Mouse (Mus musculus): ENCODE data around the gene Zdhhc19. TPM values are rescaled to one million over a fixed set of nuclear protein-coding genes. Genes with fewer than 3 reads are reported as not detected.

Zdhhc19 gene
- polyA plus RNA-seq, 1 experiment = not detected

DNA sequence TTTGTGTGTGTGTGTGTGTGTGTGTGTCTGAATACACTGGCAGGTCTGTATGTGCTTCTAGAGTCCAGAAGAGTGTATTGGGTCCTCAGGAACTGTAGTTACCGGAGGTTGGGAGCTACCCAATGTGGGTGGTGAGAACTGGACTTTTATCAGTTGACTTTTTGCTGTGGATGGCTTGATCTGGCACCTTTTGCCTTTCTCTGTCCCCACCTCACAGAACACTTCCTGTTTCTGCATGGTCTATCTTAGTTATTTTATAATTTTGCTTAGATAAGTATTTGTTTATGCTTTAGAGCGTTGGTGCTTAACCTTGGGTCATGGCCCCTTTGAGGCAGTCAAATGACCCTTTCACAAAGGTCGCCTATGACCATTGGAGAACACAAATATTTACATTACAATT is 47.4 kb downstream of the Zdhhc19 start:
- no peaks in the 10 kb centered on the region for H3K27me3 ChIP-seq (ENCODE audit: control insufficient read depth, insufficient read depth, low read length)
- no peak for DNase-seq
- H3K27ac ChIP-seq (ENCODE audit: control insufficient read depth, insufficient read depth, low read length) = no peak overlapping the region
- H3K4me3 ChIP-seq (ENCODE audit: control insufficient read depth, insufficient read depth, low read length) = no peak overlapping the region
- 91% methylated on average over 3 of the region's 3 CpGs for WGBS
- no peaks in the 10 kb centered on the region for H3K36me3 ChIP-seq (ENCODE audit: control insufficient read depth, insufficient read depth, low read length)
- H3K4me1 ChIP-seq (replicated peaks; ENCODE audit: control insufficient read depth, insufficient read depth, low read length) = peaks cover 13% of the 10 kb centered on the region
- no peak for TF ChIP-seq POLR2A (IDR thresholded peaks at IDR 0.05; ENCODE audit: control insufficient read depth, extremely low read depth, insufficient read depth, low read length, poor library complexity)
- TF ChIP-seq CTCF (IDR thresholded peaks at IDR 0.05; ENCODE audit: borderline replicate concordance, control insufficient read depth, extremely low read depth, insufficient read depth, low read length, poor library complexity) = no peak

DNA sequence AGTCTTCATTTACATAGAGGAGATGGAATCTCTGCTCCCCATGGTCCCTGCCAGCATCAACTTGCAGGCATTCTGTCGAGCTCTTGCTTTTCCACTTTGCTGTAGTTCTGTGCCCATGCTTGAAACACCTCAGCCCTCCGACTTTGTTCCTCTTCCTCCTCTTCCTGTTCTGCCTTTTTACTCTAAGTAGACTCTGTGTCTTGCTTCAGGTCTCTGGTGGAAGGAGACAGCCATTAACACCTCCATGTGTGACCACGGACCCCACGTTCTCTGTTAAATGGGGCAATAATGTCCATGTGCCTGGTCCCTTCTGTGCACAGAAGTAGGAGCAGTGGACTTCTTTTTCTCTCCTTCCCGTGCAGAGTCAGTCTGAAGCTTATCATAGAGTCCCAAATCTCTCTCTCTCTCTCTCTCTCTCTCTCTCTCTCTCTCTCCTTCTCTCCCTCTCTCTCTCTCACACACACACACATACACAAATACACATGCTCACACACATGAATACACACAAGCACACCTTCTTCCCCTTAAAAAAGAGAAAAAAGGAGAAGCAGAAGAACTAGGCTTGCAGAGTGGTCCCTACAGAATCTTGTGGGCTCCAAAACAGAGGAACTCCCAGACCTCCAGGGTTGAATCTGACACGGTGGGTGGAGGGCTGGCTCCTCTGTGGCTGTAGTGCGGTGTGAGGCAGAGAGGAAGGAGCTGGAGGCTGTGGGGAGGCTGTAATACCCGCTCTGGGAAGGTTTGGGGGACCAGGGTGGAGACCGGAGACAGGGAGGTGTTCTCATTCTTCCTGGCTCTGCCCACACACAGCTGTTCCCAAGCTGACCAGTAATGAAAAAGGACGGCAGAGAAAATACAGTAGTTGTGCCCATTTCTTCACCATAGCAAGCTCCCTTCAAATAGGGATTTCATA is 51.3 kb downstream of the Zdhhc19 start:
- no peaks in the 10 kb centered on the region for H3K27me3 ChIP-seq (ENCODE audit: control insufficient read depth, insufficient read depth, low read length)
- H3K36me3 ChIP-seq (ENCODE audit: control insufficient read depth, insufficient read depth, low read length) = no peaks in the 10 kb centered on the region
- no peak overlapping the region for H3K27ac ChIP-seq (ENCODE audit: control insufficient read depth, insufficient read depth, low read length)
- H3K4me3 ChIP-seq (ENCODE audit: control insufficient read depth, insufficient read depth, low read length) = no peak overlapping the region
- H3K4me1 ChIP-seq (replicated peaks; ENCODE audit: control insufficient read depth, insufficient read depth, low read length) = peaks cover 22% of the 10 kb centered on the region
- TF ChIP-seq POLR2A (IDR thresholded peaks at IDR 0.05; ENCODE audit: control insufficient read depth, extremely low read depth, insufficient read depth, low read length, poor library complexity) (no peak), CTCF (IDR thresholded peaks at IDR 0.05; ENCODE audit: borderline replicate concordance, control insufficient read depth, extremely low read depth, insufficient read depth, low read length, poor library complexity) (no peak)
- 9% methylated on average over 10 of the region's 10 CpGs for WGBS
- no peak for DNase-seq

GRCm38 (mm10) chr16:32550084-32550483 is 54.0 kb downstream of the Zdhhc19 start:
- Histone ChIP-seq H3K36me3 (ENCODE audit: control insufficient read depth, insufficient read depth, low read length) (no peaks in the 10 kb centered on the region), H3K27me3 (ENCODE audit: control insufficient read depth, insufficient read depth, low read length) (no peaks in the 10 kb centered on the region), H3K4me3 (ENCODE audit: control insufficient read depth, insufficient read depth, low read length) (no peak overlapping the region), H3K4me1 (replicated peaks; ENCODE audit: control insufficient read depth, insufficient read depth, low read length) (peaks cover 22% of the 10 kb centered on the region), H3K27ac (ENCODE audit: control insufficient read depth, insufficient read depth, low read length) (no peak overlapping the region)
- DNase-seq = no peak
- TF ChIP-seq CTCF (IDR thresholded peaks at IDR 0.05; ENCODE audit: borderline replicate concordance, control insufficient read depth, extremely low read depth, insufficient read depth, low read length, poor library complexity) (no peak), POLR2A (IDR thresholded peaks at IDR 0.05; ENCODE audit: control insufficient read depth, extremely low read depth, insufficient read depth, low read length, poor library complexity) (no peak)
- 17% methylated on average over 4 of the region's 4 CpGs for WGBS

DNA sequence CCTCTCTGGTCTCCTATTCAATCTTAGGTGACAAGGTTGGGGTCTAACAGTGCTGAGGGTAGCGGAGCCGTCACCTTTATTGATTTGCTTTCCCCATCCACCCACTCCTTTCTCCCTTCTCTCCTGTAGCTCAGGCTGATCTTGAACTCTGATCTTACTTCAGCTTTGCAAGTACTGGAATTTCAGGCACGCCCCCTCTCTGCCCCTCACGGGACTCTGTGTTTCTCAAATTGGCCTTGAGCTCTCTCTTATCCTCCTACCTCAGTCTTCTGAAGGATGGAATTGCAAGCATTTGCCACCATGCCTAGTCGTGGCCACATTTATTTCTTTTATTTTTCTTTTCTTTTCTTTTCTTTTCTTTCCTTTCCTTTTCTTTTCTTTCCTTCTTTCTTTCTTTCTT is 54.4 kb downstream of the Zdhhc19 start:
- H3K4me1 ChIP-seq (replicated peaks; ENCODE audit: control insufficient read depth, insufficient read depth, low read length) = peaks cover 22% of the 10 kb centered on the region
- 78% methylated on average over 5 of the region's 5 CpGs for WGBS
- no peaks in the 10 kb centered on the region for H3K36me3 ChIP-seq (ENCODE audit: control insufficient read depth, insufficient read depth, low read length)
- no peak overlapping the region for H3K27ac ChIP-seq (ENCODE audit: control insufficient read depth, insufficient read depth, low read length)
- H3K4me3 ChIP-seq (ENCODE audit: control insufficient read depth, insufficient read depth, low read length) = no peak overlapping the region
- H3K27me3 ChIP-seq (ENCODE audit: control insufficient read depth, insufficient read depth, low read length) = no peaks in the 10 kb centered on the region
- no peak for DNase-seq
- no peak for TF ChIP-seq CTCF (IDR thresholded peaks at IDR 0.05; ENCODE audit: borderline replicate concordance, control insufficient read depth, extremely low read depth, insufficient read depth, low read length, poor library complexity)
- no peak for TF ChIP-seq POLR2A (IDR thresholded peaks at IDR 0.05; ENCODE audit: control insufficient read depth, extremely low read depth, insufficient read depth, low read length, poor library complexity)

DNA sequence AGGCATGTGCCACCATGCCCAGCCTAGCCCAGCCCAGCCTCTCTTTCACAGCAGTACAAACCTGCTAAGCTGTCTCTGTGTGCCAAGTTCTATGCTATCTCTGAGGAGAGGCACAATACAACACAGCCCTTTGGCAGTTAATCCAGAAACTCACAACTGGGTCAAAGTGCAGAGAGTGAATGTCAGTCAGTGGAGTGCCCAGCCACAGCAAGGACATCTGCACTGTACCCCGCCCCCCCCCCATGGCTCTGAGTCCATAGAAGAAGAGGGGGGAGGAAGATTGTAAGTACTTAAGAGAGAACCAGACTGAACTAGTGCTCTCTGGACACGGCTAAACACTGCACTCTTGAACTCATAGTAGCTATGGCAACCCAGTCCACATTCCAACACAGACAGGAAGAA is 55.3 kb downstream of the Zdhhc19 start:
- Histone ChIP-seq H3K4me1 (replicated peaks; ENCODE audit: control insufficient read depth, insufficient read depth, low read length) (peaks cover 22% of the 10 kb centered on the region), H3K36me3 (ENCODE audit: control insufficient read depth, insufficient read depth, low read length) (no peaks in the 10 kb centered on the region), H3K27ac (ENCODE audit: control insufficient read depth, insufficient read depth, low read length) (no peak overlapping the region), H3K4me3 (ENCODE audit: control insufficient read depth, insufficient read depth, low read length) (no peak overlapping the region), H3K27me3 (ENCODE audit: control insufficient read depth, insufficient read depth, low read length) (no peaks in the 10 kb centered on the region)
- DNase-seq = no peak
- TF ChIP-seq POLR2A (IDR thresholded peaks at IDR 0.05; ENCODE audit: control insufficient read depth, extremely low read depth, insufficient read depth, low read length, poor library complexity) = no peak
- TF ChIP-seq CTCF (IDR thresholded peaks at IDR 0.05; ENCODE audit: borderline replicate concordance, control insufficient read depth, extremely low read depth, insufficient read depth, low read length, poor library complexity) = no peak
- WGBS = 54% methylated on average over 2 of the region's 2 CpGs

DNA sequence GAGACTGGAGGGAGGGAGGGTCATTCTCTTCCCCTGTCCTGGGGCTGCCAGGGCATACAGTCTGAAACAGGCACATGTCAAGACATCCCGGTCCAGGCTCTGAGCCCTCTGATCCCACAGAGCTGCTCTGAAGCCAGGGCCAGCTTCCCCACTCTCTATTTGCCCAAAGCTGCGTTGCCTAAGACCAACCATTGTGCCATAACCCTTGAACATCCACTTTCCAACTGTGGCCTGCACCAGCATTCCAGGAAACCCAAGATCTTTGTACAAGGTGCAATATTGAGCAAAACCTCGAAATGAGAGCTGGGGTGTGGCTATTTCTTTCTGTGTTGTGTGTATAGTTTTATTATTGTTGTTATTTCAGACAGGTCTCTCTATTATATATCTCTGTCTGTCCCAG is 59.5 kb downstream of the Zdhhc19 start:
- 80% methylated on average over 3 of the region's 3 CpGs for WGBS
- TF ChIP-seq POLR2A (IDR thresholded peaks at IDR 0.05; ENCODE audit: control insufficient read depth, extremely low read depth, insufficient read depth, low read length, poor library complexity) = no peak
- TF ChIP-seq CTCF (IDR thresholded peaks at IDR 0.05; ENCODE audit: borderline replicate concordance, control insufficient read depth, extremely low read depth, insufficient read depth, low read length, poor library complexity) = no peak
- Histone ChIP-seq H3K27ac (ENCODE audit: control insufficient read depth, insufficient read depth, low read length) (no peak overlapping the region), H3K36me3 (ENCODE audit: control insufficient read depth, insufficient read depth, low read length) (no peaks in the 10 kb centered on the region), H3K27me3 (ENCODE audit: control insufficient read depth, insufficient read depth, low read length) (no peaks in the 10 kb centered on the region), H3K4me1 (replicated peaks; ENCODE audit: control insufficient read depth, insufficient read depth, low read length) (peaks cover 4% of the 10 kb centered on the region; the same call in 1 of the 2 replicates), H3K4me3 (ENCODE audit: control insufficient read depth, insufficient read depth, low read length) (no peak overlapping the region)
- DNase-seq = no peak

All from thymus, adult 2 months (tissue).